Mouse (Mus musculus) intestine, embryonic 14.5 days (tissue): ENCODE measurements around the gene Tgfbr1. TPM values are rescaled to one million over a fixed set of nuclear protein-coding genes. Genes with fewer than 3 reads are reported as not detected.
A peak's percentile ranks its signal among the peaks of the same experiment; 100 is the strongest.

Experiments
- ATAC-seq: fragments of 200-750 bp; cut with Nextera tagmentation; replicated peaks from 2 replicates; pipeline ENCODE4 v1.8.0; 2017; ENCODE audit warnings: low read depth, moderate number of reproducible peaks, moderate TSS enrichment, moderate library complexity; ENCODE audit not compliant: low FRiP score, low TSS enrichment
- DNase-seq: peaks from one replicate; pipeline ENCODE4 v3.0.0-alpha.2; 2018; ENCODE audit warnings: low spot score
- H3K27ac ChIP-seq: fragments of 300-500 bp; sonication (generic); 2 replicates; pipeline ENCODE4 v1.5.1; 2014; ENCODE audit warnings: low read depth, mild to moderate bottlenecking, control low read depth
- H3K27me3 ChIP-seq: fragments of 300-500 bp; sonication (generic); replicated peaks from 2 replicates; pipeline ENCODE4 v1.6.1; 2014; ENCODE audit warnings: low read length, control low read depth; ENCODE audit not compliant: control insufficient read depth, insufficient read depth
- H3K36me3 ChIP-seq: fragments of 300-500 bp; sonication (generic); 2 replicates; pipeline ENCODE4 v1.6.1; 2014; ENCODE audit warnings: low read length, control low read depth; ENCODE audit not compliant: control insufficient read depth, insufficient read depth
- H3K4me1 ChIP-seq: fragments of 300-500 bp; sonication (generic); replicated peaks from 2 replicates; pipeline ENCODE4 v1.6.1; 2014; ENCODE audit warnings: low read length, control low read depth, mixed read lengths; ENCODE audit not compliant: control insufficient read depth, insufficient read depth
- H3K4me2 ChIP-seq: fragments of 300-500 bp; sonication (generic); 2 replicates; pipeline ENCODE4 v1.6.1; 2014; ENCODE audit warnings: low read length
- H3K4me3 ChIP-seq: fragments of 300-500 bp; sonication (generic); 2 replicates; pipeline ENCODE4 v1.5.1; 2014; ENCODE audit warnings: low read depth, low read length, control low read depth, mixed read lengths
- H3K9ac ChIP-seq: fragments of 300-500 bp; sonication (generic); 2 replicates; pipeline ENCODE4 v1.6.1; 2014; ENCODE audit warnings: mild to moderate bottlenecking, low read length
- H3K9me3 ChIP-seq: fragments of 300-500 bp; sonication (generic); 2 replicates; pipeline ENCODE4 v1.6.1; 2016; ENCODE audit warnings: low read length, control low read depth; ENCODE audit not compliant: control insufficient read depth
- WGBS: fragments of 180-500 bp; shearing (Covaris S2); extraction: QIAGEN DNeasy Blood & Tissue Kit; methylation state at CpG from one replicate; pipeline ENCODE4 v1.1.7; 2014; 5-methylcytosine and 5-hydroxymethylcytosine counted together
- polyA plus RNA-seq: library from polyadenylated mRNA; unstranded; fragments of >200 nt; fragmentation: Nextera tagmentation; extraction: Ambion mirVana; gene quantifications from 2 replicates; pipeline ENCODE4 v1.2.1, GENCODE M21; 2014

Tgfbr1 gene
- polyA plus RNA-seq, 1 experiment from 2014 or later: 46.0 TPM

GRCm38 (mm10) chr4:47435566-47436360 lies 82.7 kb downstream of the Tgfbr1 start:
- Histone ChIP-seq H3K27ac (no peak overlapping the region), H3K4me1 (peaks cover 15% of the 10 kb centered on the region), H3K4me2 (peak overlapping the region; percentile 37), H3K9me3 (no peaks in the 10 kb centered on the region), H3K36me3 (no peaks in the 10 kb centered on the region), H3K4me3 (no peak overlapping the region), H3K27me3 (no peaks in the 10 kb centered on the region), H3K9ac (no peak overlapping the region)
- 20% methylated on average over 28 of the region's 28 CpGs for WGBS
- no peak for ATAC-seq
- peak; percentile 68 for DNase-seq

- no peaks in the 10 kb centered on the region for H3K9me3 ChIP-seq
- DNase-seq: peak; percentile 96
- peak overlapping the region; percentile 71 for H3K27ac ChIP-seq
- H3K4me2 ChIP-seq: peak overlapping the region; percentile 99
- peak overlapping the region; percentile 73 for H3K9ac ChIP-seq
- ATAC-seq: peak; percentile 69
- peak overlapping the region; percentile 69 for H3K4me3 ChIP-seq
- no peaks in the 10 kb centered on the region for H3K36me3 ChIP-seq
- H3K27me3 ChIP-seq: no peaks in the 10 kb centered on the region
- WGBS: 2% methylated on average over 33 of the region's 33 CpGs
- peaks cover 15% of the 10 kb centered on the region for H3K4me1 ChIP-seq
These were observed 84.6 kb downstream of the Tgfbr1 start for GRCm38 (mm10) chr4:47437365-47438340.

GRCm38 (mm10) chr4:47438956-47439355 lies 85.9 kb downstream of the Tgfbr1 start:
- H3K4me3 ChIP-seq: no peak overlapping the region
- WGBS: 79% methylated on average over 6 of the region's 6 CpGs
- no peak for ATAC-seq

GRCm38 (mm10) chr4:47440951-47441350 lies 87.9 kb downstream of the Tgfbr1 start:
- Histone ChIP-seq H3K4me2 (no peak overlapping the region), H3K27ac (no peak overlapping the region), H3K9ac (no peak overlapping the region), H3K4me1 (peaks cover 10% of the 10 kb centered on the region), H3K9me3 (no peaks in the 10 kb centered on the region), H3K27me3 (no peaks in the 10 kb centered on the region), H3K4me3 (no peak overlapping the region), H3K36me3 (no peaks in the 10 kb centered on the region)
- ATAC-seq: no peak
- WGBS: 85% methylated on average over 11 of the region's 11 CpGs
- DNase-seq: peak; percentile 31

More at GRCm38 (mm10) chr4:47438956-47439355, 85.9 kb downstream of the Tgfbr1 start:
- Histone ChIP-seq H3K9me3 (no peaks in the 10 kb centered on the region), H3K4me1 (peaks cover 15% of the 10 kb centered on the region), H3K4me2 (no peak overlapping the region), H3K27me3 (no peaks in the 10 kb centered on the region), H3K9ac (no peak overlapping the region), H3K27ac (no peak overlapping the region), H3K36me3 (no peaks in the 10 kb centered on the region)
- no peak for DNase-seq

- Histone ChIP-seq H3K4me3 (no peak overlapping the region), H3K27me3 (no peaks in the 10 kb centered on the region), H3K9ac (no peak overlapping the region), H3K27ac (no peak overlapping the region), H3K4me2 (no peak overlapping the region), H3K36me3 (no peaks in the 10 kb centered on the region), H3K4me1 (no peaks in the 10 kb centered on the region), H3K9me3 (no peaks in the 10 kb centered on the region)
- no peak for ATAC-seq
- DNase-seq: peak; percentile 38
- WGBS: 86% methylated on average over 3 of the region's 3 CpGs
These were observed 95.5 kb downstream of the Tgfbr1 start for GRCm38 (mm10) chr4:47448526-47448925.

- H3K36me3 ChIP-seq: no peaks in the 10 kb centered on the region
- no peak overlapping the region for H3K4me3 ChIP-seq
- no peaks in the 10 kb centered on the region for H3K4me1 ChIP-seq
- ATAC-seq (no peak), DNase-seq (peak; percentile 43)
- no peaks in the 10 kb centered on the region for H3K9me3 ChIP-seq
- H3K27me3 ChIP-seq: no peaks in the 10 kb centered on the region
- no peak overlapping the region for H3K4me2 ChIP-seq
- WGBS: 52% methylated on average over 5 of the region's 5 CpGs
- no peak overlapping the region for H3K9ac ChIP-seq
- no peak overlapping the region for H3K27ac ChIP-seq
These were observed 96.1 kb downstream of the Tgfbr1 start for GRCm38 (mm10) chr4:47449116-47449515.

GRCm38 (mm10) chr4:47449586-47450522 lies 96.8 kb downstream of the Tgfbr1 start:
- no peak overlapping the region for H3K4me2 ChIP-seq
- DNase-seq (peak; percentile 31), ATAC-seq (no peak)
- WGBS: 33% methylated on average over 18 of the region's 18 CpGs
- no peaks in the 10 kb centered on the region for H3K36me3 ChIP-seq
- H3K27ac ChIP-seq: no peak overlapping the region
- no peak overlapping the region for H3K4me3 ChIP-seq
- H3K4me1 ChIP-seq: no peaks in the 10 kb centered on the region
- H3K27me3 ChIP-seq: no peaks in the 10 kb centered on the region
- H3K9me3 ChIP-seq: no peaks in the 10 kb centered on the region
- no peak overlapping the region for H3K9ac ChIP-seq
